Mouse (Mus musculus) heart, adult 8-10 months (tissue): Measurements from ENCODE around the gene Tnrc6c. TPM values are rescaled to one million over a fixed set of nuclear protein-coding genes. Genes with fewer than 3 reads are reported as not detected.

Experiments used
- DNase-seq: peaks from one replicate; pipeline ENCODE4 v3.0.0; 2022; ENCODE audit warnings: low spot score
- total RNA-seq, 4 experiments: library from RNA; stranded (reverse); gene quantifications; 2 replicates each; pipeline ENCODE4 v1.2.4; 2022

Gene Tnrc6c
- total RNA-seq, 4 experiments from 2014 or later = 27.0 to 32.1 (median 29.7) TPM

DNA sequence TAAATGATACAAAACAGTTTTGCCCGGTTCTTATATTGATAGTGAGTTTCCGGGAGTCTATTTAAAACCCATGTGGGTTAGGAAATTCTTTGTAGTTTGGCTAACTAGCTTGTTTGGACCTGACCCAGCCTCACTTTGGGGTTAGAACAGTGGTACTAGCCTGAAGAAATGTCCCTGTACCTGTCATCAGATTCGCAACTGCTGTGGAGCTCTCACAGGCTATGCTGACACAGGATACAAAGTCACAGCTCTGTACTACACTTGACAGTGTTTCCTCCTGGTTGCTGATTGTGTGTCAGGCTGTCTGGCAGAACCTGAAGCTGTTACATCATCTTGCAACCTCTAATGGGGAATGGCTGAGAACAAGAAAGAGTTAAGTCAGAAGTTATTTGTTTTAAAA, 75.3 kb downstream of the Tnrc6c start:
- DNase-seq = no peak

DNA sequence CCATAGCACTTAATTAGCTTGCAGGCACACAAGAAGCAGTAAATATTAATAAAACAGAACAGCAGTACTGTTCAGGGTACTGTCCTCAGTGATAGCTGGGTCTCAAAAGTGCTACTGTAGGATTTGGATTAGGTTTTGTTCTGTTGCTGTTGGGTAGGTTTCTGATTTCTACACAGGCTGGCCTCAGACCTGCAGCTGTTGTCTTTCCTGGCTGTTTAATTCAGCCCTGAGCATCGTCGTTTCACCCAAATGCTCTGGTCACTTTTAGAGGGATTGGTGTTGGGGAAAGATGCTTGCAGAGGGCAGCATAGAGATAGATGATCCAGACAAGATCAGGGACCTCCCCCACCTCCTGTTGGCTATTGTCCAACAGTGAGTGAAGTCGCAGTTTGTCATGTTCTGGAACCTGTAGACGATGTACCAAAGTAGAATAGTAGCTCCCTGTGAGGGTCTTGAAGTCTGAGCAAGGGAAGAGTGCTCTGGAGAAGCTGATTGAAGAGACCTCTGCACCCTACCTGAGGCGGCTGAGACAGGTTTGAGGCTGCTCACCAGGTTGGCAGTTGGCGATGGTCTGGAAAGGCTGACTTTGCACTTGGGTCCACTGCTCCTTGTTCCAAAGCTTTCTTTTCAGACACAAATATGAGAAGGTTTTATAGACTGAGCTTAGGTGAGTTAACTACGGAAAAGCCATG, 75.9 kb downstream of the Tnrc6c start:
- DNase-seq = no peak

DNA sequence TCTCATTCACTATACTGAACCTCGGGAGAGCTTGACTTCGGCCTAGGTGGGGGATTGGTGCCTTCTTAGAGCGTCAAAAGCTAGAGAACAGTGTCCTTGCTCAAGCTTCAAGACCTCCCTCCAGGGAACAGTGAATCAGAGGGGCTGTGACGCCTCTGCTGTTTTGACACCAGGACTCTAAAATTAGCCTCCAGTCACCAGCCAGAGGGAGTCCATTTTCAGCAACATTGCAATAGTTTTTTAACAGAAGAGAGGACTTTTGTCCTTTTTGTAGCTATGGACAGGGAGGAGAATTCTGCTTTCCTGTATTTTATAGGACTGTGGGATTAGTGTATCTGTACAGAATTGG, 76.4 kb downstream of the Tnrc6c start:
- no peak for DNase-seq

DNA sequence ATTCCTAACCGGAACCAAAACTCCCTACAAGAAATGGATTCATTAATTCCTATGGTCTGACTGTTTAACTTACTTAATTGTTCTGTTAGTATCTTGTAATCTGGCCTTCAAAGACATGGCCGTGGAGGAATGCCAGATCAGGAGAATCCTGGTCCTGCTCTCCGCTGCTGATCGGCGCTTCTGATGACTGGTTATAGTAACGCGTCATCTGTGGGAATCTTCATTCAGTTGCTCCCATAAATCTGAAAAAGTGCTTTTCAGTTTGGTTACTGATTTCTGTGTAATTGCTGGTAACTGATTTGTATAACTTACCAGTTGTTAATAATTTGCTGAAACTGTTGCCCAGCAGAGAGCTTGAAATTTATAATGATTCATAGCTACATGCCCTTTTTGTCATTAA, 77.4 kb downstream of the Tnrc6c start:
- no peak for DNase-seq

DNA sequence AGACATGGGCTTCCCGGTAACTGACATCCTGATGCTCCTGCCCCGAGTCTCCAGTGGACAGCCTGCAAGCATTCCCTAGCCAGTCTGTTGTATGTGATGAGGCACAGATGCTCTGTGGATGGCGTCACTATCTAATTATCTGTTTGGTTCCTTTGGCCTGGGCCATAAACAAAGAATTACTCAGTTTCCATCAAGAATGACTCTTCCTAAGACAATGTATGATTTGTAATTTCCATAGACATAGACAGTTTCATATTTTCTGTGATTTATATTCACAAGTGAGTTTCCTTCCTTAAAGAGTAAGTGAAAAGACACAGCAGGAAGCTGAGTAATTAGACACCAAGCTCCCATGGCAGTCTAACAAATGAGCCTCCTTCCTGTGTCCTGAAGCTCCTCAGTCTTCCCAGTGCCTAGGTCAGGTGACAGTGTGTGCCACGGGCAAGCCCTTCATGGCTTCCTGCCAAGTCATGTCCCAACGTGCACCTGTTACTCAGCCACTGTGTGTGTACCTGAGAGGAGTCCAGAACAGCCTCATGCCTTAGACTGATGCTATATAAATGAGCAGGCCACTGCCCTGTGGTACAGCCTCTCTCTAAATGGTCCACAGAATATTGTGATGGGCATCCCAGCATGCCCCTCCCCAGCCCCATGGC, 82.1 kb downstream of the Tnrc6c start:
- DNase-seq = no peak

DNA sequence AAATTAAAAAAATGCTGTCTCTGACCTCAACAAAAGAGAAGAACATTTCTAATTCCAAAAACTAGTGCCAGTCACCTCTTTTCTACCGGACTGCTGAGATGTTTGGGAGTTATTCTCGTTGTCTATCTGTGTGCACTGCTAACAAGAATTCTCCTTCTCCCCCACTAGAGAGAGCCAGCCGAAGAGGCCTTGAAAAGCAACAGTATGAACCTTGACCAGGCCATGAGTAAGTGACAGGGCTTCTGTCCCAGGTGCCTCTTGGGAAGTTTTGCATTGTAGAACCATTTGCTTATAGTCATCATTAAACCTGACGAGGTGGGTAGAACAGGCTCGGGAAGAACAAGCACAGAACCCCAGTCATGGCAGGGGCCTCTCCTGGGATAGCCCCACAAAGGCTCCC, 84.0 kb downstream of the Tnrc6c start:
- DNase-seq = no peak

DNA sequence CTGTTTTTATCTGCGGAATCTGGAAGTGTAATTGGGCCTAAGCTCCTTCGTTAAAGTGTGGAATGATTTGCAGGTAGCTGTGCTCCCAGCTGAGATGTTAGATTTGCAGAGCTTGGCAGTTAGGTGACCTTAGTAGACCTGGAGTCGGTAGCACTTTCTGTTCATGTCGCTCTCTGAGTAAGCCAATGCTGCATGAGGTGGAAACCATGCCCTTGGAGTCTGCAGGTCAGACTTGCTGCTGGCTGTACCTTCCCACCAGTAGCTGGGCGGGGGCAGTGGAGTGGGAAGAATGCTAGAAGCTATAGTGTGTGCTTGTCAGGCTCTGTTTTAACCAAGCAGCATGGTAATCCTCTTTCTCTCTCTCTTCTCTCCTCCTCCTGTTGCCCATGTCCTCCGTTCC, 87.0 kb downstream of the Tnrc6c start:
- DNase-seq = no peak

DNA sequence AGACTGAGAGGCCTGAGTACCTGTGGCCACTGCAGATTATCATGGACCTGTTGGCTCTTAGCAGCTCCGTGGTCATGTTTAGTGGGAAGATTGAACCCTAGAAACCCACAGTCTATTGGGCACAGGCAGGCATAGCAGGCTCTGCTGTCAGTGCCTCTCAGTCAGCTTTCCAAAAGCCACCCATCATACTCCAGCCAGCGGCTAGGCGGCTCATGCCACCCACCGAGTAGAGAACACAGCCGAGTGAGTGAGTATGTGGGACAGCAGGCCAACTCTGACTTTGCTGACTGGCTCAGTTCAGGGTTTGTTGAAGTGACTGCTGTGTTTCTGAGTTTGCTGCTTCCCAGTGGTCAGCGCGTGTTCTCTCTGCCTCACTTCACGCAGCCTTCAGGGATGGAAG, 88.2 kb downstream of the Tnrc6c start:
- no peak for DNase-seq

DNA sequence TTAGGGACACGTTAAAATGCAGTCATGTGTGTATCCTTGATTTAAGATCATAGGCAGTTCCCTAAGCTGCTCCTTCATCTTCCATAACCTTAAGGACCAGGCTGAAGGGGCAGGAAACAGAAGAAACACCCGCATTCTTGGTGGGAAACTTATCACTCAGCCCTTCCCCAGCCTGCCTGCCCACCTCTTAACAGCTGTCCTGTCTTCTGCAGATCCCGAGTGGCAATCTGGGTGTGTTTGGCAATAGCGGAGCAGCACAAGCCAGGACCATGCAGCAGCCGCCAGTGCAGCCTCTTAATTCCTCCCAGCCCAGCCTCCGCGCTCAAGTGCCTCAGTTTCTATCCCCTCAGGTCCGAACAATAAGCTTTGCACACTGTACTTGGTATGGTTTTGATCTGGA, 88.6 kb downstream of the Tnrc6c start:
- DNase-seq = no peak

DNA sequence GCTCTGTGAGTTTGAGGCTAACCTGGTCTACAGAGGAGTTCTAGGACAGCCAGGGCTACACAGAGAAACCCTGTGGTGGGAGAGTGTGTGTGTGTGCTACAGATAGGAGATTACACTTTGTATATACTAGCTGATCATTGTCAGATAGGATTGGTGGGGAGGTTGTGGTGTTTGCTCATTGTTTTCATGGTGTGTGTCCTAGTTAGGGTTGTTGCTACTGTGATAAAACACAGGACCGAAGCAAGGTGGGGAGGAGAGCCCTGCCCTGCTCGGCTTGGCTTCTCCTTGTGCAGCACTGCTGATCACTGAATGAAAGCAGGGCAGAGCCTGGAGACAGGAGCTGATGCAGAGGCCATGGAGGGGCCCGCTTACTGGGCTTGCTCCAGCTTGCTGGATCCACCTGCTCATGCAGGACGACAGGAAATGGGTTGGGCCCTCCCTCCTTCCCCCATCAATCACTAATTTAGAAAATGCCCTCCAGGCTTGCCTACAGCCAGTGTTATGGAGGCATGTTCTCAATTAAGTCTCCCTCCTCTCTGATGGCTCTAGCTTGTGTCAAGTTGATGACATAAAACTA, 89.5 kb downstream of the Tnrc6c start:
- no peak for DNase-seq

DNA sequence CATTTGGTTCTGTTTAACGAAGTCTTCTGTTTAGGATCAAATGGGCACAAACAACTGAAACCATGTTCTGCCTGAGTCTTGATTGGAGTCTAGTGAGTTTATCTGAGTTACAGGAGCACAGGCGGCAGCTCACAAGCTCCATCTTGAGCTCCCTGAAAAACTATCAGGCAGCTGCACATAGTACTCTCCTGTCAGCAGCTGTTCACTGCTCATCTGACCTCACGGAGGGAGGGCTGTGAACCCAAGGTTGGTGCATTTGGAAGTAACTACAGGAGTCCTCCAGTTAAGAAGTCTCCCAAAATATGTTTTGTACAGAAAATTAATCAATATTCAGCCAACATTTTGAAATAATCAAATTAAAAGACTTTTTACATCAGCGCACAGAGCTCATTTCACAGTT, 94.5 kb downstream of the Tnrc6c start:
- no peak for DNase-seq

DNA sequence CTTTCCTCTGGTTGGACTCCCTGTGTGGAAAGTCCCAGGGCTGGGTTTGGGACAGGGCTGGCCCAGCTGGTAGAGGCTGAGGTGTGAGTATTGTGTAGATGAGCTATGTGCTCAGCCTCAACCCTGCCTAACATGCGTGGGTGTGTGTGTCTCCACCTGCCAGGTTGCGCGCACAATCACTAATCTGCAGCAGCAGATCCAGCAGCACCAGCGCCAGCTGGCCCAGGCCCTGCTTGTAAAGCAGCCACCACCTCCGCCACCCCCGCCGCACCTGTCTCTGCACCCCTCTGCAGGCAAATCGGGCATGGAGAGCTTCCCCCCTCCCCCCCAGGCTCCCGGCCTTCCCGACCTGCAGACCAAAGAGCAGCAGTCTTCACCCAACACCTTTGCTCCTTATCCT, 95.3 kb downstream of the Tnrc6c start:
- DNase-seq = no peak

DNA sequence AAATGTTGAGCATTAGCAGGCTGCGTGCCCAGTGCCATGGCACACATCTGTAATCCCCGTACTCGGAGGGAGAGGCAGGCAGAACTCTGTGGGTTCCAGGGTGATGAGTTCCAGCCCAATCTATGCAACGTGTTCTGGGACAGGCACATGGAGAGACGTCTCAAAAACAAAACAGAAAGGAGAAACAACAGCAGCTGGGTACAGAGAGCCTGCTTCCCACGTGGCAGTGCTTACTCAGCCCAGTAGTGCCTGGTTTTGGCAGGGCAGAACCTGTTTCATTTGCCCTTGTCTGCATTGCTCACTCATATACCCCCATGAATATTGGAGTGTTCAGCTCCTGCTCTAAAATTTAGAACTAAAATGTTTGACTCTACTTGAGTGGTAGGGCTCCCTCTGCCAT, 97.5 kb downstream of the Tnrc6c start:
- DNase-seq = no peak

DNA sequence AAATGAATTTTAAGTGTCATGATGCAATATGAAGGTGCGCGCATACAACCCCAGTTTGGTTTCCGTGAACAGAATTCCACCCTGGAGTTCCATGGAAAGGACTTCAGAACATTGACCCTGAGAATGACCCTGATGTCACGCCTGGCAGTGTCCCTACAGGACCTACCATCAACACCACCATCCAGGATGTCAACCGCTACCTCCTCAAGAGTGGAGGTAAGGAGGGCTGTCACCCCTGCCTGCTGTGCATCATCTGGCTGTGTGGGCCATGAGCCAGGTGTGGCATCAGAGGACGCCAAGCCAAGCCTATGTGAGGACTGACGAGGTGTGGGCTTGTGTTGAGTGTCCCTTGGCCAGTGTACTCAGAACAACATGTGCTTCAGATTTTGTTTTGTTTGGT, 101.8 kb downstream of the Tnrc6c start:
- DNase-seq = no peak

DNA sequence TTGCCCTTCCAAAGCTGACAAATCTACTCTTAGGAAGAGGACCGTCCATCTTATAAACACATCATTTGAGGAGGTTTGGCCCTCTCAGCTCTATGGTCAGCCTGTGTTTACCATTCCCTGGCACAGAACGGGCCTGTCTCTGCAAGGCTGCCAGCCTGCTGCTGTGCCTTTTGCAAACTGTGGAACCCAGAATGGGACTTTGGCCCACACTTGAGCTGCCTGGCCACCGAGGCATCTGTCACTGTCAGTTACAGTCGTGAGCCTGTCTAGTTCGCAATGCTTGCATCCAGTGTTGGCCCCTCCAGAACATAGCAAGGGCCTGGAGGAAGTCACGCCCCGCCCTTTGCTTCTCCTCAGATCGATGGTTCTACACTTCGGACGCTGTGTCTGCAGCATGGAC, 105.2 kb downstream of the Tnrc6c start:
- no peak for DNase-seq

DNA sequence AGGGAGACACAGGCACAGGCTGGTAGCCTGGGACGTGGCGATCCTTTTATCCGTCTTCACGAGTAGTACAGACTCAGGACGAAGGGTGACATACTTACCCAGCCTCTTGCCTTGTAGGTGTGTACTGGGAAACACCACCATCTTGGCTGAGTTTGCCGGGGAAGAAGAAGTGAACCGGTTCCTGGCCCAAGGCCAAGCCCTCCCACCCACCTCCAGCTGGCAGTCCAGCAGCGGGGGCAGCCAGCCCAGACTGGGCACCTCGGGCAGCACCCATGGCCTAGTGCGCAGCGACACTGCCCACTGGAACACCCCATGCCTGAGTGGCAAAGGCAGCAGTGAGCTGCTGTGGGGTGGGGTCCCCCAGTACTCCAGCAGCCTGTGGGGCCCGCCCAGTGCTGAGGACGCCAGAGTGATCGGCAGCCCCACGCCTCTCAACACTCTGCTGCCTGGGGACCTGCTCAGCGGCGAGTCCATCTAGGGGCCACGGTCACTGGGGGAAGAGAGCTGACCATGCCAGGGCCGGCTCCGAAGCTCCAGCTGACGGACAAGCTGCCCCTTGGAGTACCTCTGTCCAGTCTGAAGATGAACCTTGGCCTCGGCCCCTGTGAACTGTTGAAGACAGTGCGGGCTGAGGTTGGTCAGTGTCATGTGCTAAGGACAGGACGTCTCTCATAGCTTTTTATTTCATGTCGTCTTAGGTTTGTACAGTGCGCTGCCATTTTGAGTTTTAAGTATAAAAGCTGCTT, 106.5 kb downstream of the Tnrc6c start:
- DNase-seq = no peak

DNA sequence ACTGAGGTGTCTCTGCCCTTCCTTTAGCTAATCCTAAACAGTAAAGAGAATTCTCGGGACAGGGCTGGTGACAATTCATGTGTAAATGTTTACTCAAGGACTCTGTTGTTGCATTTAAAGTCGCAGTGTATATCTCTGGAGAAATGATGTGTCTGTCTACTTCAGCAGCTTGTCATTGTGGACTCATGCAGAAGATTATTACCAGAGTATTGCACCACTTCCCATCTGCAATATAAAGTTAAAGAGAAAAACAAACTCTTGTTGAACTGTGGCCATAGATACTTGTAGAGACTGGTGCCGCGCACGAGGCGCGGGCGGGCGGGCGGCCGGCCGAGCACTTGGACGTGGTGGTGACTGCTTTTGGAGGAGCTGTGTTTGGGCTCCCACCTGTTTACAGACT, 107.7 kb downstream of the Tnrc6c start:
- no peak for DNase-seq

DNA sequence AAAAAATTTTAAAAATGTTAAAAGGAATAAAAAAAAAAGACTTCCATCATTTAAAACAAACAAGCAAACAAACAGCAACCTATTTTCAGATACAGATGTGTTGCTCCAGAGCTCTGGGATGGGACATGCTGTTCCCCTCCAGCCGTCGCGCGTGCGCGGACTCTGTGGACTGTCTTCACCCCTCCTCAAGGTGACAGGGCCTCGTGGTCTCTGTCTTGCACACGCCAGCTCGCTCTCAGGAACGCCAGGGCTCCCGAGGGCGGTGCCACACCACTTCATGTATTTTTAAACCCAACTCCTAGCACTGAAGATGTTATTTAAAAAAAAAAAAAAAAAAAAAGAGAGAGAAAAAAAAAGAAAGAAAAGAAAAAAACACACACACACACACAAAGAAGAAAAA, 108.2 kb downstream of the Tnrc6c start:
- peak; percentile 44 for DNase-seq

DNA sequence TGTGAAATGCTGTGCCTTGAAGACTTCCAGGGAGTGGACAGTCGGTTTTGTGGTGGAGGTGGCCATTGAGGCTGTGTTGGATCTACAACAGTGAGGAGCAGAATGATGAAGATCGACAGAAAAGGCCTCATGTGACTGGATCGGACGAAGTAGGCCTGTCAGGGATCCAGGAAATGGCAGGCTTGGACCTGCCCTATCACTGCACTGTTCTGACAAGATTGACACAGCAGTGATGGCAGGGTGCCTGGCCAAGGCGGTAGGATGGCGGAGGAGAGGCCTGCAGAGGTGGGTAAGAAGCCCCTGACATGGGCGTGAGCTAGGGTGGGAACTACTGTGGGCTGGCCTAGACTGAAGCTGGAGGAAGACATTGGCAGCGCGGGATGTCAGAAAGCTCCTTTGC, 110.2 kb downstream of the Tnrc6c start:
- no peak for DNase-seq

DNA sequence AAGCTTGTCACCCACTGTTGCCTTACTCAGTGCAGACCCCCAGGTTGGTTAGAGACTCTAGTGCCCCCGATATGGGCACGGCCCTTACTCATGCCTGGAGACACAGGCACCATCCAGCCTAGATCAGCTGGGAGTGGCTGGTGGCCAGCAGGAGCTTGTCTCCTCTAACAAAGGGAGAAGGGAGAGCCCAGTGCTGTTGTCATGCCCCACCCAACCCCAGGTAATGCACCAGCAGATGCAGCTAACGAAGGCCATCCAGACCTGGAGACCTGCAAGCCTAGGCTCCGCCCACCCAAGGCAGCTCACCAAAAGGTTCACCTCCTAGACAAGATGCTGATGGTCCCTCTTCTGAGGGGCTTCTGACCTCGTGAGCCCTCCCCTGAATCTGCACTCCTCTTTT, 111.3 kb downstream of the Tnrc6c start:
- no peak for DNase-seq

DNA sequence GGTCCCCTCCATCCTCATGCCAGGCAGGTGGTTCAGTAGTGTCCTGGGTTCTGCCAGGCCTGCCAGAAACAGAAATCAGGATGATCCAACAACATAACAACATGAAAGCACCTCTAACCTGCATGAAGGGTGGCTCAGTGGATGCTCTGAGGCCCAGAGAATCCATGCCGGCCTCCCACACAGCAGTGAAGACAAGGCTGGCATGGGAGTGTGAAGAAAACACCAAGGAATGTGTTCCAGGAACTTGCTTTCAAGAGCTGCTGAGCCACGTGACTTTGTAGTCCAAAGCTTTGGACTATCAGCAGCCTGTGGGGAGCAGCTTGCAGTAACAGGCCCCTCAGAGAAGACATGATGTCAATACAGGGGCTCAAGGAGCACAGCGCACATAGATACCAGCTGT, 112.2 kb downstream of the Tnrc6c start:
- no peak for DNase-seq

DNA sequence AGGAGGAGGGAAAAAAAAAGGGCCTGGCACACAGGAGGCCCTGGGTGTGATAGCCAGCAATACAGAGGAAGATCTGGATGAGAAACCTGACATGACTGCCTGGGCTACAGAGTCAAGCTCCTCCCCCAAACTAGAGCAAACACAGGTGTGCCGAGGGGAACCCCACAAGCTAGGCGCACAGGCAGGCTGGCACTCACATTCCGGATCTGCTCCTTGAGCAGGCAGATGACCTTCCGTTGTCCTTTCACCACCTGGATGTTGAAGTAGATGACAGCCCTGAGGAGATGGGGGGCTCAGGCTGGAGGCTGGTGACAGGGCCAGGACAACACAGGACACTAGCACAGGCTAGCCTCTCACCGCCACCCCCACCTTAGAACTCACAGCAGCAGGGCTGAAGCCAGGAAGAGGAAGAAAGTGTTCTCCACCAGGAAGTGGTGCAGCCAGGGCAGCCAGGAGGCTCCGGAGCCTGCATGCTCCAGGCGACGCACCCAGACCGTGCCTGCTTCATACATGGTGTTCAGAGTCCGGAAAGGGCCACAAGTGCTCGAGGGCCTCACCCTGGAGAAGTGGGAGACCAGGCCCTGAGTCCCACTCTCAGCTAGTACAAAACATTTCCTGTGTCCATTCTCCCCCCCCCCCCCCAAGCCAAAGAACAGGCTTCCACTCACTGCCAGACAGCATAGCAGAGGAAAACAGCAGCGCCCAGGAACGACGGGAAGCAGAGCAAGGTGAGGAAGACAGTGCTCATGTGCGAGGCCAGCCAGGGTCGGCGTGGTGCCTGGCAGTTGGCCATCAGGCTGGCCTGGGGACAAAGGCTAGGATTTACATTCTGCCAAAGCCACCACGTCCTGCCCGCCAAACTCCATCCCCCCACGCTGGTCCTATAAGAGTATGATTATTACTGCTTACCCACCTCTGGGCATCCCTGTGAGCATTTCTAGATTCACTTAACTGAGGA, 114.9 kb downstream of the Tnrc6c start:
- DNase-seq = no peak
